Mouse (Mus musculus): Measurements from ENCODE around the gene Tmem218. TPM values are rescaled to one million over a fixed set of nuclear protein-coding genes. Genes with fewer than 3 reads are reported as not detected.

Gene Tmem218
- polyA plus RNA-seq, 1 experiment from 2014 or later, result 11.0 TPM

Other genes with a start within 250 kb of the Tmem218 start
- 24.5 and 26.9 TPM in 2 replicates for gene Pknox2, start 60.8 kb upstream of the Tmem218 start, polyA plus RNA-seq (2015; fragmentation: Nextera tagmentation; extraction: Ambion mirVana)
- 1.0 and 1.3 TPM in 2 replicates for gene Slc37a2, start 47.5 kb downstream of the Tmem218 start, polyA plus RNA-seq (2015; fragmentation: Nextera tagmentation; extraction: Ambion mirVana)
- 8.3 and 9.9 TPM in 2 replicates for gene Ccdc15, start 140.2 kb downstream of the Tmem218 start, polyA plus RNA-seq (2015; fragmentation: Nextera tagmentation; extraction: Ambion mirVana)
- gene Hepacam, start 159.1 kb downstream of the Tmem218 start, polyA plus RNA-seq (2015; fragmentation: Nextera tagmentation; extraction: Ambion mirVana), result 6.3 and 6.6 TPM in 2 replicates
- gene Robo4, start 193.7 kb downstream of the Tmem218 start, polyA plus RNA-seq (2015; fragmentation: Nextera tagmentation; extraction: Ambion mirVana), result 4.5 and 4.6 TPM in 2 replicates
- gene Robo3, start 225.0 kb downstream of the Tmem218 start, polyA plus RNA-seq (2015; fragmentation: Nextera tagmentation; extraction: Ambion mirVana), result 1.1 and 3.3 TPM in 2 replicates